Mouse (Mus musculus) heart, postnatal 4 days (tissue): ENCODE measurements around the gene Zfand2a. TPM values are rescaled to one million over a fixed set of nuclear protein-coding genes. Genes with fewer than 3 reads are reported as not detected.

ENCODE experiments used
- DNase-seq: peaks from one replicate; pipeline ENCODE4 v3.0.0; 2021
- total RNA-seq, 2 experiments: library from RNA; stranded (reverse); gene quantifications; 2 replicates each; pipeline ENCODE4 v1.2.3; 2021

The Zfand2a gene
- total RNA-seq, result 10 to 100 TPM; 20.6 to 21.5 TPM

- peak; percentile 99 for DNase-seq
Measured at GRCm38 (mm10) chr5:139484185-139484814, at the start of gene Zfand2a. TSS of gene Zfand2a (minus strand) at chr5:139484549.

- DNase-seq, result no peak
Measured at GRCm38 (mm10) chr5:139528851-139529250, 44.5 kb upstream of the Zfand2a start.

GRCm38 (mm10) chr5:139521987-139522386 lies 37.6 kb upstream of the Zfand2a start:
- DNase-seq, result no peak

GRCm38 (mm10) chr5:139520069-139520834 lies 35.9 kb upstream of the Zfand2a start:
- DNase-seq, result peak; percentile 81

GRCm38 (mm10) chr5:139516281-139516680 lies 31.9 kb upstream of the Zfand2a start:
- DNase-seq, result peak; percentile 66

GRCm38 (mm10) chr5:139512201-139512600 lies 27.9 kb upstream of the Zfand2a start:
- DNase-seq, result no peak

- DNase-seq, result peak; percentile 37
Measured at GRCm38 (mm10) chr5:139510682-139511366, 26.5 kb upstream of the Zfand2a start.

- no peak for DNase-seq
Measured at GRCm38 (mm10) chr5:139506207-139506606, 21.9 kb upstream of the Zfand2a start.

GRCm38 (mm10) chr5:139505073-139505606 lies 20.8 kb upstream of the Zfand2a start:
- peak; percentile 85 for DNase-seq

GRCm38 (mm10) chr5:139502281-139502680 lies 17.9 kb upstream of the Zfand2a start:
- DNase-seq, result no peak

GRCm38 (mm10) chr5:139498791-139499190 lies 14.4 kb upstream of the Zfand2a start:
- DNase-seq, result no peak

- DNase-seq, result no peak
Measured at GRCm38 (mm10) chr5:139496939-139497338, 12.6 kb upstream of the Zfand2a start.

- DNase-seq, result no peak
Measured at GRCm38 (mm10) chr5:139495019-139495669, 10.8 kb upstream of the Zfand2a start.

- no peak for DNase-seq
Measured at GRCm38 (mm10) chr5:139493690-139494089, 9.3 kb upstream of the Zfand2a start.

GRCm38 (mm10) chr5:139491348-139491747 lies 7.0 kb upstream of the Zfand2a start:
- DNase-seq, result no peak

- no peak for DNase-seq
Measured at GRCm38 (mm10) chr5:139490131-139490530, 5.8 kb upstream of the Zfand2a start.

- DNase-seq, result no peak
Measured at GRCm38 (mm10) chr5:139483171-139483848, 1.0 kb downstream of the Zfand2a start.

GRCm38 (mm10) chr5:139480406-139480805 lies 3.9 kb downstream of the Zfand2a start:
- no peak for DNase-seq

GRCm38 (mm10) chr5:139479088-139479487 lies 5.3 kb downstream of the Zfand2a start:
- no peak for DNase-seq

GRCm38 (mm10) chr5:139474741-139475140 lies 9.6 kb downstream of the Zfand2a start:
- no peak for DNase-seq

- peak; percentile 52 for DNase-seq
Measured at GRCm38 (mm10) chr5:139467998-139468397, 16.4 kb downstream of the Zfand2a start.

- DNase-seq, result no peak
Measured at GRCm38 (mm10) chr5:139466801-139467200, 17.5 kb downstream of the Zfand2a start.
